Mouse (Mus musculus): ENCODE data around the gene Prkg1.

Prkg1 gene

GRCm38 (mm10) chr19:31764801-31765340, at the start of gene Prkg1:
TSS of gene Prkg1 (minus strand) at chr19:31765033.
- DNase-seq, result peak; percentile 40

- DNase-seq, result no peak
Measured at GRCm38 (mm10) chr19:31813087-31813486, 48.3 kb upstream of the Prkg1 start.

- no peak for DNase-seq
Measured at GRCm38 (mm10) chr19:31811371-31811770, 46.5 kb upstream of the Prkg1 start.

GRCm38 (mm10) chr19:31805391-31805790, 40.6 kb upstream of the Prkg1 start:
- DNase-seq, result no peak

- no peak for DNase-seq
Measured at GRCm38 (mm10) chr19:31795485-31796046, 30.7 kb upstream of the Prkg1 start.

- DNase-seq, result no peak
Measured at GRCm38 (mm10) chr19:31791724-31792123, 26.9 kb upstream of the Prkg1 start.

GRCm38 (mm10) chr19:31781521-31782018, 16.7 kb upstream of the Prkg1 start:
- no peak for DNase-seq

- no peak for DNase-seq
Measured at GRCm38 (mm10) chr19:31781077-31781476, 16.2 kb upstream of the Prkg1 start.

- DNase-seq, result no peak
Measured at GRCm38 (mm10) chr19:31780222-31780621, 15.4 kb upstream of the Prkg1 start.

- DNase-seq, result no peak
Measured at GRCm38 (mm10) chr19:31779021-31779420, 14.2 kb upstream of the Prkg1 start.

- no peak for DNase-seq
Measured at GRCm38 (mm10) chr19:31767004-31767403, 2.2 kb upstream of the Prkg1 start.

GRCm38 (mm10) chr19:31765451-31765850, 618 bp upstream of the Prkg1 start:
- no peak for DNase-seq

- DNase-seq, result peak; percentile 64
Measured at GRCm38 (mm10) chr19:31763951-31764800, 657 bp downstream of the Prkg1 start.

GRCm38 (mm10) chr19:31763246-31763821, 1.5 kb downstream of the Prkg1 start:
- DNase-seq, result peak; percentile 9

- DNase-seq, result peak; percentile 67
Measured at GRCm38 (mm10) chr19:31762411-31763245, 2.2 kb downstream of the Prkg1 start.

- no peak for DNase-seq
Measured at GRCm38 (mm10) chr19:31759855-31760254, 5.0 kb downstream of the Prkg1 start.

GRCm38 (mm10) chr19:31755929-31756792, 8.7 kb downstream of the Prkg1 start:
- DNase-seq, result peak; percentile 51

GRCm38 (mm10) chr19:31754642-31755287, 10.1 kb downstream of the Prkg1 start:
- no peak for DNase-seq

GRCm38 (mm10) chr19:31750976-31751676, 13.7 kb downstream of the Prkg1 start:
- DNase-seq, result no peak

- peak; percentile 48 for DNase-seq
Measured at GRCm38 (mm10) chr19:31746635-31747034, 18.2 kb downstream of the Prkg1 start.
